Mouse (Mus musculus): ENCODE results near the gene Grid1. TPM values are rescaled to one million over a fixed set of nuclear protein-coding genes. Genes with fewer than 3 reads are reported as not detected.

The Grid1 gene
- polyA plus RNA-seq, 1 experiment from 2014 or later, result 0.07 TPM

DNA sequence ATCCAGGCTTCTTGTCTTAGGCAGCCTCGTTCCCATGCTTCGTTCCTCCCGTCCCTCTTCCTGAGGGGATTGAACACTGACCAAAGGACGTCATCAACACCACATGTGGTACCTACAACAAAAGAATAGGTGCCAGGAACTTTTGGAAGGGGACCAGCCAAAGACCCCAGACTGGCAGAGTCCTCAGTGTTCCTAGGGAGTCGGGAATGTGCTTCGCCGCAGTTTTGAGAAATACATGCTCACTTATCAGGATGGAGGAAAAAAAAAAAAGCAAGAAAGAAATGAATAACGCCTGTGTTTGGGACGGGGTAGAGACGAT, 8.5 kb upstream of the Grid1 start:
- no peak for DNase-seq

DNA sequence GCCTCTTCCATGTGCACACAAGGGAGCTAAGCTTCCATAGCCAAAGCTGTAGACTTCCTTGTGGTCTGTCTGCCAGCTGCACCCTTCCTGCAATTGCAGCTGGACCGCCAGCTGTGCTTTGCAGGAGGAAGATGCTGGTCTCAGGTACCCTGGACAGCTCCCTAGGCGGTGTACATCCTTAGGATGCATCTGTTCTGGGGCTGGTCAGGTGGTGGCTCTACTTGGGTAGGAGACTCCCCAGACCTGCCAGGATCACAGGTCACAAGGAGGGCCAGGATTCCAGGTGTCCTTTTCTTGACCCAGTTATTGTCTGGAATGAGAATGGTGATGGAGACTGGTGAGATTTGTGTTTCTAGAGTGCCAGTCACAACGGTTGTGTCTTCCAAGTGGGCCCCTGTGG, 3.6 kb upstream of the Grid1 start:
- no peak overlapping the region for H3K4me2 ChIP-seq
- DNase-seq, result no peak
- H3K4me1 ChIP-seq (replicated peaks), result no peaks in the 10 kb centered on the region
- H3K27me3 ChIP-seq, result peaks cover 61% of the 10 kb centered on the region
- ATAC-seq (ENCODE audit: low read depth), result no peak
- no peaks in the 10 kb centered on the region for H3K9me3 ChIP-seq (replicated peaks)
- H3K4me3 ChIP-seq (replicated peaks), result no peak overlapping the region
- no peak overlapping the region for H3K27ac ChIP-seq
- no peak overlapping the region for H3K9ac ChIP-seq
- H3K36me3 ChIP-seq, result no peaks in the 10 kb centered on the region
- WGBS (ENCODE audit: insufficient replicate concordance), result 25% methylated on average over 3 of the region's 3 CpGs

More for the DNA sequence above, 8.5 kb upstream of the Grid1 start:
- H3K4me1 ChIP-seq (replicated peaks), result no peaks in the 10 kb centered on the region
- H3K4me2 ChIP-seq, result no peak overlapping the region
- no peak overlapping the region for H3K9ac ChIP-seq
- 57% methylated on average over 10 of the region's 10 CpGs for WGBS (ENCODE audit: insufficient replicate concordance)
- no peak overlapping the region for H3K4me3 ChIP-seq (replicated peaks)
- no peaks in the 10 kb centered on the region for H3K36me3 ChIP-seq
- no peak overlapping the region for H3K27ac ChIP-seq
- H3K27me3 ChIP-seq, result peaks cover 17% of the 10 kb centered on the region
- no peaks in the 10 kb centered on the region for H3K9me3 ChIP-seq (replicated peaks)
- ATAC-seq (ENCODE audit: low read depth), result no peak

DNA sequence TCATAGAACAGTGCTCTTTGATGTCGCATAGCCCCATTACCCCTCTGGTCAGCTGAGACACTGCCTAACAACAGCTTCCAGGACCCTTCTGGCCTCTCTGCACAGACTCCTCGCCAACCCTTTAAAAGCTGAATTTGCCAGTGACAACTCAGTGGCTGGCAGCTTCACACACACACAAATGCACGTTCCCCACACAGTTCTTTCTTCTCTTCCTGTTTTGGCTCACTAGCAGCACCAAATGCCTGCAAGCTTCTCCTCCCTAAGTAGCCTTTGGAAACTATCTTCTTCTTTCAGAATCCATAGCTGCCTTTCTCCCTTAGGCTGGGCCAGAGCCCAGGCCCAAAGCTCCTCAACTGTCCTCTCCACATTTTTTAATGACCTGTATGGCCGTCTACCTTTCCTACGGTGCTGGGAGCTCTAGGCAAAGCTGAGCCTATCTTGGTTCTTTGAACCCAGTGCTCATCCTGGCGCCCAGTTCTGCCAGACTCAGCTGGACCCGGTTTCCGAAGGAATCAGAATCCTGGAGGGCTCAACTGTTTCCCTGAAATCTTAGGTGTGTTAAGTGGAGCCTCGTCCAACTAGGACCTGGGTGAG, 1.4 kb upstream of the Grid1 start:
- ATAC-seq (ENCODE audit: low read depth) (no peak), DNase-seq (no peak)
- 6% methylated on average over 9 of the region's 9 CpGs for WGBS (ENCODE audit: insufficient replicate concordance)
- H3K27ac ChIP-seq, result no peak overlapping the region
- H3K9ac ChIP-seq, result no peak overlapping the region
- H3K4me1 ChIP-seq (replicated peaks), result no peaks in the 10 kb centered on the region
- H3K4me3 ChIP-seq (replicated peaks), result no peak overlapping the region
- no peak overlapping the region for H3K4me2 ChIP-seq
- H3K36me3 ChIP-seq, result no peaks in the 10 kb centered on the region
- H3K9me3 ChIP-seq (replicated peaks), result no peaks in the 10 kb centered on the region
- H3K27me3 ChIP-seq, result peaks cover 79% of the 10 kb centered on the region

- no peaks in the 10 kb centered on the region for H3K4me1 ChIP-seq (replicated peaks)
- no peak overlapping the region for H3K9ac ChIP-seq
- no peaks in the 10 kb centered on the region for H3K36me3 ChIP-seq
- WGBS (ENCODE audit: insufficient replicate concordance), result 3% methylated on average over 66 of the region's 85 CpGs
- no peak overlapping the region for H3K27ac ChIP-seq
- H3K9me3 ChIP-seq (replicated peaks), result no peaks in the 10 kb centered on the region
- ATAC-seq (ENCODE audit: low read depth), result no peak
- no peak for DNase-seq
- H3K27me3 ChIP-seq, result peaks cover 88% of the 10 kb centered on the region
- H3K4me2 ChIP-seq, result peak overlapping the region; percentile 57
- H3K4me3 ChIP-seq (replicated peaks), result peak overlapping the region; percentile 45
Observed at GRCm38 (mm10) chr14:34819121-34819918, 588 bp upstream of the Grid1 start.

GRCm38 (mm10) chr14:34820653-34821005, 721 bp downstream of the Grid1 start:
- DNase-seq (no peak), ATAC-seq (ENCODE audit: low read depth) (no peak)
- H3K4me1 ChIP-seq (replicated peaks), result no peaks in the 10 kb centered on the region
- H3K4me2 ChIP-seq, result peak overlapping the region; percentile 57
- H3K9me3 ChIP-seq (replicated peaks), result no peaks in the 10 kb centered on the region
- 1% methylated on average over 12 of the region's 12 CpGs for WGBS (ENCODE audit: insufficient replicate concordance)
- H3K27me3 ChIP-seq, result peaks cover 88% of the 10 kb centered on the region
- H3K27ac ChIP-seq, result no peak overlapping the region
- H3K36me3 ChIP-seq, result no peaks in the 10 kb centered on the region
- no peak overlapping the region for H3K9ac ChIP-seq
- peak overlapping the region; percentile 45 for H3K4me3 ChIP-seq (replicated peaks)

- WGBS (ENCODE audit: insufficient replicate concordance), result 2% methylated on average over 26 of the region's 26 CpGs
- DNase-seq (no peak), ATAC-seq (ENCODE audit: low read depth) (no peak)
- Histone ChIP-seq H3K4me3 (replicated peaks) (0 out of 2 replicates have a peak overlapping the region, but pooled peaks have one; percentile 45), H3K4me1 (replicated peaks) (no peaks in the 10 kb centered on the region), H3K27ac (no peak overlapping the region), H3K9me3 (replicated peaks) (no peaks in the 10 kb centered on the region), H3K9ac (no peak overlapping the region), H3K36me3 (no peaks in the 10 kb centered on the region), H3K27me3 (peaks cover 82% of the 10 kb centered on the region), H3K4me2 (peak overlapping the region; percentile 57)
Observed at GRCm38 (mm10) chr14:34821131-34821790, 1.4 kb downstream of the Grid1 start.

- no peak for ATAC-seq (ENCODE audit: low read depth)
- no peak overlapping the region for H3K27ac ChIP-seq
- no peak overlapping the region for H3K4me2 ChIP-seq
- H3K9ac ChIP-seq, result no peak overlapping the region
- 3% methylated on average over 17 of the region's 17 CpGs for WGBS (ENCODE audit: insufficient replicate concordance)
- H3K27me3 ChIP-seq, result peaks cover 64% of the 10 kb centered on the region
- H3K4me1 ChIP-seq (replicated peaks), result no peaks in the 10 kb centered on the region
- H3K4me3 ChIP-seq (replicated peaks), result no peak overlapping the region
- no peak for DNase-seq
- H3K36me3 ChIP-seq, result no peaks in the 10 kb centered on the region
- no peaks in the 10 kb centered on the region for H3K9me3 ChIP-seq (replicated peaks)
Observed at GRCm38 (mm10) chr14:34823136-34823535, 3.2 kb downstream of the Grid1 start.

DNA sequence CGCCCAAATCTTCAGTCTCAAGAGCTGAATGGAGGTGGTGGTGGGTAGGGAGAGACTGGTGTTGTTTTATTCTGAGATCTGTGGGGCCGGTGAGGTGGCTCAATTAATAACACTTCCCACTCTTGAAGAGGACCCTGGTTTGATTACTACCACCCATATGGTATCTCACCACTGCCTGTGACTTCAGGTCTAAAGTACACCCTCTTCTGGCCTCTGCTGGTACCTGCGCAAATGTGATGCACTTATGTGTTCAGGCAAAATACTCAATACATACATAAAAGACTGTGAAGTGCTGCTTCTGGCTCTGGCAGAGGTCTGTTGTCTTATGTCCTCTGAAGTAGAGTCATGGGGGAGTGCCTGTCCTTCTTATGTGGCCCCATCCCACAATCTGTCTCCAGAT, 4.3 kb downstream of the Grid1 start:
- Histone ChIP-seq H3K36me3 (no peaks in the 10 kb centered on the region), H3K27ac (no peak overlapping the region), H3K9ac (no peak overlapping the region), H3K27me3 (peaks cover 54% of the 10 kb centered on the region), H3K4me2 (no peak overlapping the region), H3K4me1 (replicated peaks) (no peaks in the 10 kb centered on the region), H3K9me3 (replicated peaks) (no peaks in the 10 kb centered on the region), H3K4me3 (replicated peaks) (no peak overlapping the region)
- no peak for ATAC-seq (ENCODE audit: low read depth)
- WGBS (ENCODE audit: insufficient replicate concordance), result 53% methylated on average over 3 of the region's 3 CpGs
- no peak for DNase-seq

DNA sequence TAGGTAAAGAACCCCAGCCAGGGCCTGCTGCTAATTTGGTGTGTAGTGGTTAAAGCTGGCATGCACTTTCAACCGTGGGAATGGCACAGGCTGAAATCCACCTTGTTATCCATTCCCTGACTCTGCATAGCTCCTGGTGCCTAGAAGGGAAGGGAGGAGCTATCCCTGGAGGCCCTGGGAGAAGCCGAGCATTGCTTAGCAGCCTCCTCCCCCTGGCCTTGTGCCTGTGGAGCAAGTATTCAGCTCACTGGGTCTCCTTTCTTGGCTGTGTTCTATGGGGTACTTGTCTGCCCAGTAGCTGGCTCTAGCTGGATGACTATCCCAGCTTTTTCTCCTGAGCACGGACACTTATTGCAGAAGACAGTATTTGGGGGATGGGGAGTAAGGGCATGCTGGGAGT, 6.0 kb downstream of the Grid1 start:
- H3K36me3 ChIP-seq, result no peaks in the 10 kb centered on the region
- H3K27me3 ChIP-seq, result peaks cover 36% of the 10 kb centered on the region
- no peak for ATAC-seq (ENCODE audit: low read depth)
- H3K9me3 ChIP-seq (replicated peaks), result no peaks in the 10 kb centered on the region
- H3K4me3 ChIP-seq (replicated peaks), result no peak overlapping the region
- WGBS (ENCODE audit: insufficient replicate concordance), result 41% methylated on average over 3 of the region's 3 CpGs
- no peaks in the 10 kb centered on the region for H3K4me1 ChIP-seq (replicated peaks)
- H3K9ac ChIP-seq, result no peak overlapping the region
- no peak overlapping the region for H3K27ac ChIP-seq
- H3K4me2 ChIP-seq, result no peak overlapping the region
- no peak for DNase-seq

- H3K9ac ChIP-seq, result no peak overlapping the region
- H3K36me3 ChIP-seq, result no peaks in the 10 kb centered on the region
- ATAC-seq (ENCODE audit: low read depth) (no peak), DNase-seq (no peak)
- H3K9me3 ChIP-seq (replicated peaks), result no peaks in the 10 kb centered on the region
- no peak overlapping the region for H3K4me3 ChIP-seq (replicated peaks)
- no peaks in the 10 kb centered on the region for H3K27me3 ChIP-seq
- H3K4me2 ChIP-seq, result no peak overlapping the region
- H3K27ac ChIP-seq, result no peak overlapping the region
- WGBS (ENCODE audit: insufficient replicate concordance), result 37% methylated on average over 6 of the region's 6 CpGs
- H3K4me1 ChIP-seq (replicated peaks), result no peaks in the 10 kb centered on the region
Observed at GRCm38 (mm10) chr14:34829831-34830230, 9.9 kb downstream of the Grid1 start.

DNA sequence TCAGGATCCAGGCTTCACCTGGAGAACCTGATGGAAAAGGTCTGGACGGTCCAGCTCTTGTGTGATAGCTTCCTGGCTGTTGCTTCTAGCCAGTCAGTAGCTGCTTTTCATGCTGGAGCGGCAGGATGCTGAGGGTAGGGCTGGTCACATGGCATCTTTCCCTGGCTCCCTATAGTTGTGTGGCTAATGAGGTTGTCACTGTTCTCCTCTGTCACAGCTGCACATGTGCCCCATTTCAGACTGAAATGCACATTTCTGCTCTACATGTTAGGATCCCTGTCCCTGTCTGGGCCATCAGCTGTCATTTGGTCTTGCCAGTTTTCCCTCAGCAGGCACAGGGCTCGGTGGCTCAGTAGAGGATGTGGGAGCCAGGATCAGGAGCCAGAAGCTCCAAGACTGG, 17.2 kb downstream of the Grid1 start:
- no peaks in the 10 kb centered on the region for H3K9me3 ChIP-seq (replicated peaks)
- 48% methylated on average over 3 of the region's 3 CpGs for WGBS (ENCODE audit: insufficient replicate concordance)
- no peaks in the 10 kb centered on the region for H3K36me3 ChIP-seq
- no peak overlapping the region for H3K4me3 ChIP-seq (replicated peaks)
- no peak for ATAC-seq (ENCODE audit: low read depth)
- no peaks in the 10 kb centered on the region for H3K27me3 ChIP-seq
- no peak for DNase-seq
- H3K9ac ChIP-seq, result no peak overlapping the region
- no peaks in the 10 kb centered on the region for H3K4me1 ChIP-seq (replicated peaks)
- no peak overlapping the region for H3K4me2 ChIP-seq
- no peak overlapping the region for H3K27ac ChIP-seq

DNA sequence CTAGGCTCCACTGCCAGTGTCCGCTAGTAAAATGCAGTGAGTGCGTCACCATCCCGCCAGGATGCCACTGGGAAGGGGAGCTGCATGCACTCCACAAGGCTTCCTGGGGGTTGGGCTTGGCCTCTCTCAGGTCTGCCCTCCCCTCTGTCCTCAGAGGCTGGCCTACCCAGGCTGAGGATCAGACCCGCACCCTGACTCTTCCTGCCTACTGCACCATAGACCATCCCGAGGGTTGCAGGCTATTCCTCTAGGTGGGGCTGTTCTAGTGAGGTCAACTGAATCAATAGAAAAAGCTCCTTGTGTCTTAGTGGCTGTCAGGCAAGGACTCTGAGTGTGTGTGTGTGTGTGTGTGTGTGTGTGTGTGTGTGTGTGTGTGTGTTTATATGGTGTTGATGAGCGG, 19.1 kb downstream of the Grid1 start:
- no peak overlapping the region for H3K4me3 ChIP-seq (replicated peaks)
- H3K4me2 ChIP-seq, result no peak overlapping the region
- H3K36me3 ChIP-seq, result no peaks in the 10 kb centered on the region
- ATAC-seq (ENCODE audit: low read depth), result no peak
- no peak overlapping the region for H3K27ac ChIP-seq
- H3K4me1 ChIP-seq (replicated peaks), result no peaks in the 10 kb centered on the region
- no peaks in the 10 kb centered on the region for H3K9me3 ChIP-seq (replicated peaks)
- WGBS (ENCODE audit: insufficient replicate concordance), result 41% methylated on average over 6 of the region's 6 CpGs
- H3K27me3 ChIP-seq, result no peaks in the 10 kb centered on the region
- DNase-seq, result no peak
- H3K9ac ChIP-seq, result no peak overlapping the region
